Mouse (Mus musculus) olfactory bulb, adult 2 months (tissue): Measurements from ENCODE around the gene Ppp1r9a.
A peak's percentile ranks its signal among the peaks of the same experiment; 100 is the strongest.

Source experiments
- CTCF ChIP-seq: fragments of 200-500 bp; IDR thresholded peaks from 2 replicates; pipeline ENCODE4 v1.5.1; 2012; ENCODE audit warnings: low read depth, mild to moderate bottlenecking, low read length, moderate library complexity; ENCODE audit not compliant: insufficient read depth
- POLR2A ChIP-seq: fragments of 200-500 bp; IDR thresholded peaks from 2 replicates; pipeline ENCODE4 v1.6.1; 2012; ENCODE audit warnings: mild to moderate bottlenecking, low read depth, low read length, moderate library complexity; ENCODE audit not compliant: insufficient read depth

- TF ChIP-seq CTCF (no peak), POLR2A (peak; percentile 27; the same call in 1 of the 2 replicates)
Measured at GRCm38 (mm10) chr6:4903325-4904054, 773 bp downstream of the Ppp1r9a start.
